Mouse (Mus musculus) spleen, adult 2 months (tissue): Measurements from ENCODE around the gene Cog2. TPM values are rescaled to one million over a fixed set of nuclear protein-coding genes. Genes with fewer than 3 reads are reported as not detected.

Source experiments
- DNase-seq, 2 experiments: peaks; one replicate each; pipeline versions ENCODE4 v3.0.0 to v3.0.0-alpha.2; 2012 to 2021; ENCODE audit warnings: low spot score in 2 of 2, low read depth in 1 of 2
- H3K27ac ChIP-seq: fragments of 200-500 bp; 2 replicates; pipeline ENCODE4 v1.5.1; 2012; ENCODE audit warnings: low read length, inconsistent platforms; ENCODE audit not compliant: insufficient read depth
- H3K27me3 ChIP-seq: fragments of 200-500 bp; 2 replicates; pipeline ENCODE4 v1.6.1; 2012; ENCODE audit warnings: mild to moderate bottlenecking, moderate library complexity, low read length, inconsistent platforms; ENCODE audit not compliant: control insufficient read depth, insufficient read depth
- H3K36me3 ChIP-seq: fragments of 200-500 bp; 2 replicates; pipeline ENCODE4 v1.6.1; 2012; ENCODE audit warnings: mild to moderate bottlenecking, low read length, inconsistent platforms; ENCODE audit not compliant: control insufficient read depth, insufficient read depth
- H3K4me1 ChIP-seq: fragments of 200-500 bp; 2 replicates; pipeline ENCODE4 v1.6.1; 2011; ENCODE audit warnings: inconsistent platforms; ENCODE audit not compliant: control insufficient read depth, insufficient read depth, insufficient read length
- H3K4me3 ChIP-seq: fragments of 200-500 bp; 2 replicates; pipeline ENCODE4 v1.5.1; 2011; ENCODE audit warnings: mild to moderate bottlenecking, inconsistent platforms; ENCODE audit not compliant: insufficient read depth, insufficient read length; ENCODE audit errors: extremely low read depth
- CTCF ChIP-seq: fragments of 200-500 bp; IDR thresholded peaks from 2 replicates; pipeline ENCODE4 v1.5.1; 2011; ENCODE audit warnings: mild to moderate bottlenecking, inconsistent platforms; ENCODE audit not compliant: insufficient read depth, insufficient read length, insufficient replicate concordance; ENCODE audit errors: extremely low read depth
- POLR2A ChIP-seq: fragments of 200-500 bp; IDR thresholded peaks from 2 replicates; pipeline ENCODE4 v1.6.1; 2011; ENCODE audit warnings: low read depth, low read length, inconsistent platforms
- WGBS: fragments of 180-500 bp; shearing (Covaris S2); methylation state at CpG from one replicate; pipeline ENCODE4 v1.1.7; 2018; 5-methylcytosine and 5-hydroxymethylcytosine counted together
- polyA plus RNA-seq: library from polyadenylated mRNA; depleted of rRNA; stranded (reverse); fragments of >200 nt; gene quantifications from 2 replicates; pipeline ENCODE4 v1.2.3, GENCODE M21; 2012

The Cog2 gene
- polyA plus RNA-seq, 1 experiment, result 15.1 TPM

- Histone ChIP-seq H3K27ac (no peak overlapping the region), H3K36me3 (peaks cover 47% of the 10 kb centered on the region), H3K4me3 (no peak overlapping the region), H3K4me1 (no peaks in the 10 kb centered on the region), H3K27me3 (no peaks in the 10 kb centered on the region)
- DNase-seq, result no peak
- TF ChIP-seq CTCF, result no peak
- no peak for TF ChIP-seq POLR2A
- WGBS, result 89% methylated on average over 4 of the region's 4 CpGs
These were observed 10.4 kb downstream of the Cog2 start for GRCm38 (mm10) chr8:124530996-124531395.

GRCm38 (mm10) chr8:124532626-124533025, 12.1 kb downstream of the Cog2 start:
- 95% methylated on average over 3 of the region's 3 CpGs for WGBS
- Histone ChIP-seq H3K36me3 (peaks cover 44% of the 10 kb centered on the region), H3K4me3 (no peak overlapping the region), H3K4me1 (no peaks in the 10 kb centered on the region), H3K27me3 (no peaks in the 10 kb centered on the region), H3K27ac (no peak overlapping the region)
- no peak for DNase-seq
- no peak for TF ChIP-seq POLR2A
- no peak for TF ChIP-seq CTCF

GRCm38 (mm10) chr8:124535451-124535850, 14.9 kb downstream of the Cog2 start:
- Histone ChIP-seq H3K4me1 (no peaks in the 10 kb centered on the region), H3K4me3 (no peak overlapping the region), H3K27ac (no peak overlapping the region), H3K36me3 (peaks cover 51% of the 10 kb centered on the region), H3K27me3 (no peaks in the 10 kb centered on the region)
- TF ChIP-seq POLR2A (no peak), CTCF (no peak)
- WGBS, result 94% methylated on average over 5 of the region's 5 CpGs
- no peak for DNase-seq

DNA sequence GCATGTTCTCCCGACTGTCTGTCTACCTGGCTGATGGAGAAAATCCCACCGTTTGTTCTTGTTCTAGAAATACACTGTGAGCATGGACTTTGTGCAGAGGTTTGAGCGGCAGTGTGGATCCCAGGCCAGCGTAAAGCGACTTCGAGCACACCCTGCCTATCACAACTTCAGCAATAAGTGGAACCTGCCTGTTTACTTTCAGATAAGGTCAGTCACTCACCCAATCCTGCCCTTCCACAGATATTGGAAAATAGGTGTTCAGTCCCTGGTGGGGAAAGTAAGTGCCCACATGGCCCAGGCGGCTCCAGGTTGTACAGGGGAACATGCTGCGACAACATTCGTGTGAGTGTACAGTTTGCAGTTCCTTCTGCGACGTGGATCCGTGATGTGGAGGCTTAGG, 20.3 kb downstream of the Cog2 start:
- H3K36me3 ChIP-seq, result peaks cover 62% of the 10 kb centered on the region
- no peak for DNase-seq

GRCm38 (mm10) chr8:124542001-124542400, 21.4 kb downstream of the Cog2 start:
- no peak for DNase-seq
- H3K4me3 ChIP-seq, result no peak overlapping the region
- WGBS, result 92% methylated on average over 4 of the region's 4 CpGs

More for the DNA sequence above, 20.3 kb downstream of the Cog2 start:
- WGBS, result 96% methylated on average over 12 of the region's 12 CpGs
- H3K27me3 ChIP-seq, result no peaks in the 10 kb centered on the region
- no peak overlapping the region for H3K4me3 ChIP-seq
- H3K27ac ChIP-seq, result no peak overlapping the region
- TF ChIP-seq CTCF (no peak), POLR2A (no peak)
- H3K4me1 ChIP-seq, result no peaks in the 10 kb centered on the region

DNA sequence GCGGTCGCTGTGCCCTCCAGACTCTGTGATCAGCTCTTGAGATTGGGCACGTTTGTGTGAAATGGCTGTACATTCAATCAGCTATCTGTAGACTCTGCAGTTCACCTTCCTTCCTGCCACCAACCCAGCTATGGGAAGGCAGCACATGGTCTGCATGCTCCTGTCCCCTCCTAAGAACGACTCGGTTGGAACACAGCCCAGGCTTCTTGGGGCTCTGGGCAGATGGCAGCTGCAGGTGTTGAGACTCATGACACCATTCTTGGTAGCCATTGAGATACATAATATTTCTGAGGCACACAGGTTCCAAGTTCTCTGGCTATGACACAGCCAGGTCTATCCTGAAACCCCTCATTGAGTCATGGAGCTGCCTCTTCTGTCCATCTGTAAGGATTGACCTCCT, 22.7 kb downstream of the Cog2 start:
- Histone ChIP-seq H3K4me1 (no peaks in the 10 kb centered on the region), H3K36me3 (peaks cover 65% of the 10 kb centered on the region), H3K27me3 (no peaks in the 10 kb centered on the region), H3K27ac (no peak overlapping the region), H3K4me3 (no peak overlapping the region)
- no peak for DNase-seq
- 97% methylated on average over 5 of the region's 5 CpGs for WGBS
- TF ChIP-seq POLR2A (no peak), CTCF (no peak)

More at GRCm38 (mm10) chr8:124542001-124542400, 21.4 kb downstream of the Cog2 start:
- Histone ChIP-seq H3K36me3 (peaks cover 64% of the 10 kb centered on the region), H3K27me3 (no peaks in the 10 kb centered on the region), H3K27ac (no peak overlapping the region), H3K4me1 (no peaks in the 10 kb centered on the region)
- no peak for TF ChIP-seq POLR2A
- TF ChIP-seq CTCF, result no peak

DNA sequence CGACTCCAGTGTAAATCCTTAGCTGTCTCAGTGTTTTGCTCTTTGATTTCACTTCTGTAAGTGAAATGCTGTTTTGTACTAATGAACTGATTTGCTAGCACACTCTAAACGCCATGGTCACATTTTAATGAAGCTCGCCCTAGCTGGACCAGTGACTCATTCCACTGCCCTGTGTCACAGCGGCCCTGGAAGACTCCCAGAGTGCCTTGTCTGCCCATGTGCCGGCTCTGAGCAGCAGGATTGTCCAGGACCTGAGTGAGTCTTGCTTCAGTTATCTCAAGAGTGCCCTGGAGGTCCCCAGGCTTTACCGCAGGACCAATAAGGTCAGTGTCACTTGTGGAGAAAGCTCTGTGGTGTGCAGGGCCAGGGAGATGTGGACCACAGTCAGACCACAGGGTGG, 25.8 kb downstream of the Cog2 start:
- DNase-seq, result no peak
- no peak for TF ChIP-seq POLR2A
- no peak for TF ChIP-seq CTCF

GRCm38 (mm10) chr8:124546815-124547214, 26.2 kb downstream of the Cog2 start:
- Histone ChIP-seq H3K36me3 (peaks cover 65% of the 10 kb centered on the region), H3K4me1 (no peaks in the 10 kb centered on the region), H3K27me3 (no peaks in the 10 kb centered on the region), H3K4me3 (no peak overlapping the region), H3K27ac (no peak overlapping the region)
- TF ChIP-seq POLR2A, result no peak
- no peak for TF ChIP-seq CTCF
- DNase-seq, result no peak
- 98% methylated on average over 7 of the region's 7 CpGs for WGBS

More for the DNA sequence above, 25.8 kb downstream of the Cog2 start:
- WGBS, result 94% methylated on average over 6 of the region's 6 CpGs
- Histone ChIP-seq H3K36me3 (peaks cover 66% of the 10 kb centered on the region), H3K4me3 (no peak overlapping the region), H3K27ac (no peak overlapping the region), H3K4me1 (no peaks in the 10 kb centered on the region), H3K27me3 (no peaks in the 10 kb centered on the region)
